Mouse (Mus musculus) forebrain, postnatal 0 days (tissue): ENCODE data around the gene Cryab. TPM values are rescaled to one million over a fixed set of nuclear protein-coding genes. Genes with fewer than 3 reads are reported as not detected.

ENCODE experiments used
- ATAC-seq: fragments of 200-750 bp; cut with Nextera tagmentation; 2 replicates; pipeline ENCODE4 v1.8.0; 2017; ENCODE audit warnings: mild to moderate bottlenecking, moderate library complexity
- DNase-seq: peaks from one replicate; pipeline ENCODE4 v3.0.0-alpha.2; 2015
- H3K27ac ChIP-seq: fragments of 300-500 bp; sonication (generic); 2 replicates; pipeline ENCODE4 v1.5.1; 2014; ENCODE audit warnings: low read depth, mild to moderate bottlenecking, antibody characterized with exemption, low read length, moderate library complexity, mixed read lengths
- H3K27me3 ChIP-seq: fragments of 300-500 bp; sonication (generic); 2 replicates; pipeline ENCODE4 v1.6.1; 2014; ENCODE audit warnings: mild to moderate bottlenecking, low read length, mixed read lengths; ENCODE audit not compliant: insufficient read depth
- H3K36me3 ChIP-seq: fragments of 300-500 bp; sonication (generic); 2 replicates; pipeline ENCODE4 v1.6.1; 2014; ENCODE audit warnings: mild to moderate bottlenecking, moderate library complexity; ENCODE audit not compliant: insufficient read depth
- H3K4me1 ChIP-seq: fragments of 300-500 bp; sonication (generic); 2 replicates; pipeline ENCODE4 v1.6.1; 2014; ENCODE audit warnings: antibody characterized with exemption; ENCODE audit not compliant: insufficient read depth
- H3K4me2 ChIP-seq: fragments of 300-500 bp; sonication (generic); 2 replicates; pipeline ENCODE4 v1.6.1; 2014; ENCODE audit warnings: low read depth, mild to moderate bottlenecking, moderate library complexity
- H3K4me3 ChIP-seq: fragments of 300-500 bp; sonication (generic); 2 replicates; pipeline ENCODE4 v1.5.1; 2014; ENCODE audit warnings: low read depth, low read length, mixed read lengths
- H3K9ac ChIP-seq: fragments of 300-500 bp; sonication (generic); 2 replicates; pipeline ENCODE4 v1.6.1; 2014; ENCODE audit warnings: mild to moderate bottlenecking
- H3K9me3 ChIP-seq: fragments of 300-500 bp; sonication (generic); 2 replicates; pipeline ENCODE4 v1.6.1; 2016; ENCODE audit warnings: low read length
- CTCF ChIP-seq: sonication (generic); IDR thresholded peaks from 2 replicates; pipeline ENCODE4 v1.5.1; 2016; ENCODE audit warnings: antibody characterized with exemption, control low read depth, low read depth
- WGBS: fragments of 180-500 bp; shearing (Covaris S2); extraction: QIAGEN DNeasy Blood & Tissue Kit; methylation state at CpG from one replicate; pipeline ENCODE4 v1.1.7; 2014; 5-methylcytosine and 5-hydroxymethylcytosine counted together
- polyA plus RNA-seq: library from polyadenylated mRNA; unstranded; fragments of >200 nt; fragmentation: Nextera tagmentation; extraction: Ambion mirVana; gene quantifications from 2 replicates; pipeline ENCODE4 v1.2.1, GENCODE M21; 2015
- total RNA-seq: library from RNA; depleted of rRNA; stranded (reverse); fragments of >200 nt; gene quantifications from 2 replicates; pipeline ENCODE4 v1.2.3, GENCODE M21; 2014

The Cryab gene
- total and polyA plus RNA-seq, 2 experiments from 2014 or later: 8.8 to 29.9 TPM

DNA sequence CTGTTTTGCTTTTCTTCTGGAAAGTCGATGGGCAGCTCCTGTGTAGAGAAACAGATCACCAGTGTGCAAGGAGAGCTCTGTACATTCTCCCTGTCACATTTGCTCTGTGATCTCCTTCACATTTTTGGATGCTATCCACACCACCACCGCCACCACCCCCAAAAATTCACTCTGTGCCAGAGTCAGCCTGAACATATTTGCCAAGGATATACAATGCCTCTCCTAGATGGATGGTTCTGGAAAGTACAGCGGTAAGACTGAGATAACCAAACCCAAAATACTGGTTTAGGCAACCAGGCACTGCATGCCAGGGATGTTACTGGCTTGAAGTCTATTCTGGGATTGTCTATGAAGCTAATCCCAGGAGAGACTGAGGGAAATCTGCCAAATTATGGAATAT is 8.9 kb upstream of the Cryab start:
- no peak overlapping the region for H3K4me2 ChIP-seq
- H3K9ac ChIP-seq: no peak overlapping the region
- DNase-seq (no peak), ATAC-seq (no peak)
- WGBS: 86% methylated on average over 3 of the region's 3 CpGs
- no peak overlapping the region for H3K4me3 ChIP-seq
- no peak overlapping the region for H3K27ac ChIP-seq
- H3K27me3 ChIP-seq: no peaks in the 10 kb centered on the region
- TF ChIP-seq CTCF: no peak
- H3K4me1 ChIP-seq: no peaks in the 10 kb centered on the region; the same call in 1 of the 2 replicates
- no peaks in the 10 kb centered on the region for H3K36me3 ChIP-seq
- no peaks in the 10 kb centered on the region for H3K9me3 ChIP-seq

DNA sequence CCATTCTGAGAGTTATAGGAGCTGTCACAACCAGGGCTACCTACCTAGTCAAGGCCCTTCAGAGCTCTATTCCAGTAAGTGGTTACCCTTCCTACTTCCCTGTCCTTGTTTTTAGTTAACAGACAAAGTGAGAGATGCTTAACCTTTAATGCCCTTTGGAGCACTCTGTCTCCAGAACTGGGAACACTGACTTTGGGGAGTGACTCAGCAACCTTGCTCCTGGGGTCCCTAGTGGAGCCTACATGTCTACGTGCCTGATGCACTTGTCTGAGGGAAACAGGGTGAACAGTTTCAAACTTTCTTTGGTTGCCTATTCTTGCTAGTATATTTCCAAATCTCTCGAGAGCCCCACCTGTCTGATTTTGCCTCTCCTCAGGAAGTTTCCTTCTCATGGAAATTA is 8.4 kb upstream of the Cryab start:
- Histone ChIP-seq H3K27me3 (no peaks in the 10 kb centered on the region), H3K9me3 (no peaks in the 10 kb centered on the region), H3K9ac (no peak overlapping the region), H3K4me3 (no peak overlapping the region), H3K4me1 (no peaks in the 10 kb centered on the region; the same call in 1 of the 2 replicates), H3K4me2 (no peak overlapping the region), H3K36me3 (no peaks in the 10 kb centered on the region), H3K27ac (no peak overlapping the region)
- no peak for TF ChIP-seq CTCF
- WGBS: 76% methylated on average over 2 of the region's 2 CpGs
- no peak for DNase-seq
- ATAC-seq: no peak

DNA sequence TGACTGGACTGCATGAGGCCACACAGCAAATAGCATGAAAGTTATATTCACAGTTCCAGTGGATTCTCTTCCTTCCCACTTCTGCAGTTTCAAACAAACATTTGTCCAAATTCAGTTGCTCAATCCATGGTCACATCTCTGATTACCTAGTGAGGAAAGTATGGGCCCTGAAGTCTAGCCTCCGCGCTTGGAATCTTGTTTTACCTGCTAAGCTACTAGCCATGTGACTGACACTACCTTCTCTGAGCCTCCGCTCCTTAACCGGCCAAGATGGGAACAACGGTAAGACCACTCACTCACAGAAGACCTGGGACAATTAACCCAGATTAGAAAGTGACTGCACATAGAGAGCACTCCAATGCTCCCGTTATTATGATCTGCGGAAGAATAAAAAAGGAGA is 5.3 kb upstream of the Cryab start:
- WGBS: 19% methylated on average over 7 of the region's 7 CpGs
- Histone ChIP-seq H3K4me3 (peak overlapping the region; percentile 32), H3K36me3 (no peaks in the 10 kb centered on the region), H3K27ac (no peak overlapping the region), H3K4me2 (peak overlapping the region; percentile 53), H3K4me1 (no peaks in the 10 kb centered on the region), H3K27me3 (no peaks in the 10 kb centered on the region), H3K9me3 (no peaks in the 10 kb centered on the region), H3K9ac (peak overlapping the region; percentile 43; the same call in 1 of the 2 replicates)
- DNase-seq (no peak), ATAC-seq (no peak)
- no peak for TF ChIP-seq CTCF

- peak; percentile 48 for DNase-seq
- peak; percentile 20; the same call in 1 of the 2 replicates for ATAC-seq
- Histone ChIP-seq H3K4me1 (no peaks in the 10 kb centered on the region), H3K36me3 (no peaks in the 10 kb centered on the region), H3K4me3 (peak within 1 kb of the TSS; percentile 32), H3K9ac (peak within 1 kb of the TSS; percentile 43; the same call in 1 of the 2 replicates), H3K9me3 (no peaks in the 10 kb centered on the region), H3K4me2 (peak within 1 kb of the TSS; percentile 53), H3K27me3 (no peaks in the 10 kb centered on the region), H3K27ac (no peak within 1 kb of the TSS)
- TF ChIP-seq CTCF: peak; percentile 36
- 3% methylated on average over 19 of the region's 19 CpGs for WGBS
Observed at GRCm38 (mm10) chr9:50746214-50746677, 4.9 kb upstream of the Cryab start, which contains the start of gene 2310030G06Rik. Gene 2310030G06Rik, minus strand, starts transcription at chr9:50746536.

DNA sequence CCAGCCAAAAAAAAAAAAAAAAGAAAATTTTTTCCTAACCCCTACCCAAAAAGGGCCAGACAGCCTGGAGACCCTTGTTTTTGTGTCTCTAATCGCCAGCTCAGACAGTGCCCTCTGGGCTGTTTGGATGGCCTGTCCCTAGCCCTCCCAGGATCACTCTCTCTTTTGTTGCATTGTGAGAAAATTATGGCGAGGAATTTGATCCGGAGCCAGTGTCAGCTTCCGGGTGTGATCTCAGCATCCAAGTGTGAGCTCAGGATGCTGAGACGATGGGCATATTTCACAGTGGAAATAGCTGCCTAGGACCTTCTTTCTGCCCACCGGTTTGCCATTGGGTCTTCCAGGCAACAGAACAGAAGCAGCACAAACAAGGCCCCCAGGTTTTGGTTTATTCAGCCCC is 419 bp upstream of the Cryab start:
- Histone ChIP-seq H3K4me1 (peaks cover 8% of the 10 kb centered on the region; the same call in 1 of the 2 replicates), H3K36me3 (no peaks in the 10 kb centered on the region), H3K9ac (no peak overlapping the region), H3K27ac (no peak overlapping the region), H3K27me3 (no peaks in the 10 kb centered on the region), H3K4me3 (no peak overlapping the region), H3K4me2 (no peak overlapping the region), H3K9me3 (no peaks in the 10 kb centered on the region)
- DNase-seq: no peak
- no peak for ATAC-seq
- TF ChIP-seq CTCF: no peak
- WGBS: 59% methylated on average over 6 of the region's 6 CpGs

DNA sequence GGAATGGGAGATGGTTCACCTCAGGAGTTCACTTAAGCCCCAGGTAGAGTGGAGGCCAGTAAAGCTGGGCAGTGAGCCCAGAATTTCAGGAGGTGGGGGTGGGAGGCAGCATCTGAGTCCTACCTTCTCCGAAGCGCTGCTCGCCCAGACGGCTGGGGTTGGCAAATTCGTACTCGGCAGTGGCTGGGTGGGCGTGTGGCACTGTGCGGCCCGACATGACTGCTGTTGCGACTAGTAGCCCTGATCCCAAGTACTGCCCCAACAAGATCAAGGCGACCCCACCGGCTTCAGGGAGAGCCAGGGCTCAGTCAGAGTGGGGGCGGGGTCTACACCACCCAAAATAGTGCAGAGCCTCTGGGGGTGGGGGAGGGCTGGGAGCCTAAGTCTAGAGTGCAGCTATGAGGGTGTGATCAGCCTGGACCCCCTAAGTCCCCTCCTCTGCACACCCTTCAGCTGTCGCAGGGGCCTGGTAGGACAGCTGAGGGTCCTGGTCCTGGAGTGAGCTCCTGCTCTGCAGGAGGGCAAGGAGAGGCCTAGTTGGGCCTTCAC is 1.0 kb downstream of the Cryab start, which contains the start of gene Hspb2:
Gene Hspb2 (minus strand): TSS at position 301 of the 549 bp plus-strand sequence.
- ATAC-seq: no peak
- H3K9ac ChIP-seq: no peak within 1 kb of the TSS; the same call in 1 of the 2 replicates
- 0 out of 2 replicates have a peak within 1 kb of the TSS, but pooled peaks have one; percentile 10 for H3K4me2 ChIP-seq
- H3K27me3 ChIP-seq: no peaks in the 10 kb centered on the region
- 62% methylated on average over 14 of the region's 14 CpGs for WGBS
- DNase-seq: no peak
- H3K27ac ChIP-seq: no peak within 1 kb of the TSS
- no peaks in the 10 kb centered on the region for H3K36me3 ChIP-seq
- no peaks in the 10 kb centered on the region for H3K9me3 ChIP-seq
- peaks cover 8% of the 10 kb centered on the region; the same call in 1 of the 2 replicates for H3K4me1 ChIP-seq
- H3K4me3 ChIP-seq: no peak within 1 kb of the TSS
- TF ChIP-seq CTCF: no peak
